Mouse (Mus musculus): ENCODE results near the gene Ifnar1.

- TF ChIP-seq CTCF (IDR thresholded peaks at IDR 0.05; ENCODE audit: extremely low read depth, insufficient read depth, low read length) (no peak), POLR2A (IDR thresholded peaks at IDR 0.05; ENCODE audit: extremely low read depth, insufficient read depth, low read length) (no peak)
These were observed 26.1 kb upstream of the Ifnar1 start for GRCm38 (mm10) chr16:91458976-91459375.

All from cortical plate, adult 2 months (tissue).